Mouse (Mus musculus): ENCODE results near the gene Usp2.

DNA sequence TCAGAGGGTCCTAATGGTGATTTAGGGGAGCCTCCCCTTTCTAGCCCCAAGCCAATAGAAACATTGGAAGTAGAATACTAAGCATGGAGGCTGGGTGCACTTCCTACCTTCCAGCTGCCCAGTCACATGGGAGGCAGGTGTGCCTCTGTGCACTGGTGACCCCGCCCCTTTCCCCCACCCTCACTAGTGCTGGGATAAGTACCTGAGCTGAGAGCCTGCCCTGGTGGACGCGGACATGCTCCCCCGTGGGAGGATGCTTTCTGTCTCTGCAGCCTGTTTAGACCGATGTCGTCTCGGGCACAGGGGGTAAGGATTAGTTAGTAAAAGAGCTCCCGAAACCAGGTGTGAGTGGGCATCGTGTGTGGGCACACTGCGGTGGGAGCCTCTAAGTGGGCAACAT is 20.1 kb downstream of the Usp2 start:
- TF ChIP-seq CTCF (conservative IDR thresholded peaks at IDR 0.05 in 1 of 2, IDR thresholded peaks at IDR 0.05 in 1 of 2; ENCODE audit: low read depth in 2 of 2, low read length in 2 of 2) (no peak), EP300 (IDR thresholded peaks at IDR 0.05; ENCODE audit: low read length) (no peak)

Measured in CH12.LX (cell line).